Mouse (Mus musculus) limb, embryonic 11.5 days (tissue): ENCODE data around the gene Hoxa10. TPM values are rescaled to one million over a fixed set of nuclear protein-coding genes. Genes with fewer than 3 reads are reported as not detected.

Experiments
- ATAC-seq: fragments of 200-750 bp; cut with Nextera tagmentation; 2 replicates; pipeline ENCODE4 v1.8.0; 2017; ENCODE audit warnings: low read depth; ENCODE audit not compliant: insufficient number of reproducible peaks, low FRiP score, low TSS enrichment
- DNase-seq: peaks from one replicate; pipeline ENCODE4 v3.0.0-alpha.2; 2015; ENCODE audit warnings: low spot score
- H3K27ac ChIP-seq: fragments of 300-500 bp; sonication (generic); replicated peaks from 2 replicates; pipeline ENCODE4 v1.5.1; 2014; ENCODE audit warnings: low read depth, mild to moderate bottlenecking, low read length
- H3K27me3 ChIP-seq: fragments of 300-500 bp; sonication (generic); 2 replicates; pipeline ENCODE4 v1.6.1; 2014; ENCODE audit warnings: mild to moderate bottlenecking, low read length, mixed read lengths; ENCODE audit not compliant: control insufficient read depth, insufficient read depth
- H3K36me3 ChIP-seq: fragments of 300-500 bp; sonication (generic); 2 replicates; pipeline ENCODE4 v1.6.1; 2014; ENCODE audit warnings: mild to moderate bottlenecking, low read length, moderate library complexity, mixed read lengths; ENCODE audit not compliant: control insufficient read depth, insufficient read depth
- H3K4me1 ChIP-seq: fragments of 300-500 bp; sonication (generic); 2 replicates; pipeline ENCODE4 v1.6.1; 2014; ENCODE audit warnings: low read length, mixed read lengths; ENCODE audit not compliant: control insufficient read depth, insufficient read depth
- H3K4me2 ChIP-seq: fragments of 300-500 bp; sonication (generic); 2 replicates; pipeline ENCODE4 v1.6.1; 2014; ENCODE audit warnings: low read depth, mild to moderate bottlenecking, moderate library complexity; ENCODE audit not compliant: severe bottlenecking
- H3K4me3 ChIP-seq: fragments of 300-500 bp; sonication (generic); 2 replicates; pipeline ENCODE4 v1.5.1; 2014; ENCODE audit warnings: low read depth, low read length
- H3K9ac ChIP-seq: fragments of 300-500 bp; sonication (generic); 2 replicates; pipeline ENCODE4 v1.6.1; 2014; ENCODE audit warnings: mild to moderate bottlenecking, low read length
- H3K9me3 ChIP-seq: fragments of 300-500 bp; sonication (generic); 2 replicates; pipeline ENCODE4 v1.6.1; 2016; ENCODE audit warnings: low read length; ENCODE audit not compliant: control insufficient read depth
- WGBS: fragments of 180-500 bp; shearing (Covaris S2); extraction: QIAGEN DNeasy Blood & Tissue Kit; methylation state at CpG from one replicate; pipeline ENCODE4 v1.1.7; 2014; 5-methylcytosine and 5-hydroxymethylcytosine counted together
- polyA plus RNA-seq: library from polyadenylated mRNA; unstranded; fragments of >200 nt; fragmentation: Nextera tagmentation; extraction: Ambion mirVana; gene quantifications from 2 replicates; pipeline ENCODE4 v1.2.1, GENCODE M21; 2014

Gene Hoxa10
- polyA plus RNA-seq, 1 experiment from 2014 or later = 278 TPM

DNA sequence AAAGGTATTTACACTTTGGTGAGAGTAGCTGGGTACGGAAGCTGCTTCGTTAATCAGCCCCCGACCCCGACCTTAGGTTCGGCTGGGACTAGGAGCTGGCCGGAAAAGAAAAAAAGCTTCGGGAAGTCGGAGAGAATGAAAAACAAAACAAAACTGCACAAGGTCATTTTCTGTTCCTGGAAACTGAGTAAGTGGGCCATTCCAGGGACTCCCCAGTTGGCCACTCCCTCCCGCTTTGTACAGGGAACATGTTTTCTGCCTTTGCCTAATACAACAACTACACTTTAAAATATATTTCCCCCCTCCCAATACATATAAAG is 26.0 kb upstream of the Hoxa10 start:
- H3K27ac ChIP-seq = peak overlapping the region; percentile 11; the same call in 1 of the 2 replicates
- DNase-seq (no peak), ATAC-seq (no peak)
- no peaks in the 10 kb centered on the region for H3K9me3 ChIP-seq
- H3K4me2 ChIP-seq = peak overlapping the region; percentile 62
- H3K9ac ChIP-seq = peak overlapping the region; percentile 93
- H3K27me3 ChIP-seq = peaks cover 67% of the 10 kb centered on the region
- under 1% methylated on average over 9 of the region's 9 CpGs for WGBS
- no peaks in the 10 kb centered on the region for H3K36me3 ChIP-seq
- peaks cover 13% of the 10 kb centered on the region; the same call in 1 of the 2 replicates for H3K4me1 ChIP-seq
- peak overlapping the region; percentile 69 for H3K4me3 ChIP-seq

DNA sequence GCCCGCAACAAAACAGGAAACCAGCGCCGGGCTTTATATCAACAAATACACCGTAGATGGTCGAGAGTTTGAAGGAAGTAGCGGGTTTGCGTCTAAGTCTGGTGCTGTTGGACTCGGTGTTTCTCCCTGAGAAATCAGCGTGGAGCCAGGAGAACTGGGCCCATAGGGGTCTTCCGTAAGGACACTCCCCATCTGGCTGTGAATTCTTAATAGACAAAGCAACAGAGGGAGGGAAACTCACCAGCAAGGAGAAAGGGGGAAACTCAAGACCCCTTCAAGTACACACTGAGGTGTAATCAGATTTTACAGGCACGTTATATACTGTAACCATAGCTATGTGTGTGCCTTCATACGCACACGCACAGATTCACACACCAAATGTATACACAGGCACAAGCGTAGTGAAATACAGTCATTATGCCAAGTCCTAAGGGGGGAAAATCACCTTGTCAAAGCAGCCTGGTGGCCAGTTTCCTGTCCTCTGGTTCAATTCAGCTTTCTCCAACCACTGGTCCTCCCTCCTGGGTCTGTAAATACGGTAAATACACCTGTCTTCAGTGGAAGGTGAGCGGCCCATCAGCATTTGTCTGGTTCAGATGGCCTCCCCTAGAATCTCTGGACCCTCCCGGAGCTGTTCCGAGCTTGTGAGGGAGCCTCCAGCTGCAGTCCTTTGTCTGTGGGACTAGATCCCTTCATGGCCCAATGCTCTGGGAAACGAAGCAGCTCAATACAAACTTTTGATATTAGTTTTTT is 25.4 kb upstream of the Hoxa10 start:
- Histone ChIP-seq H3K4me2 (peak overlapping the region; percentile 62), H3K27me3 (peaks cover 68% of the 10 kb centered on the region), H3K9me3 (no peaks in the 10 kb centered on the region), H3K27ac (peak overlapping the region; percentile 32), H3K9ac (peak overlapping the region; percentile 93), H3K36me3 (no peaks in the 10 kb centered on the region), H3K4me3 (peak overlapping the region; percentile 69), H3K4me1 (peaks cover 15% of the 10 kb centered on the region; the same call in 1 of the 2 replicates)
- DNase-seq (peak; percentile 71), ATAC-seq (no peak)
- 2% methylated on average over 19 of the region's 19 CpGs for WGBS

DNA sequence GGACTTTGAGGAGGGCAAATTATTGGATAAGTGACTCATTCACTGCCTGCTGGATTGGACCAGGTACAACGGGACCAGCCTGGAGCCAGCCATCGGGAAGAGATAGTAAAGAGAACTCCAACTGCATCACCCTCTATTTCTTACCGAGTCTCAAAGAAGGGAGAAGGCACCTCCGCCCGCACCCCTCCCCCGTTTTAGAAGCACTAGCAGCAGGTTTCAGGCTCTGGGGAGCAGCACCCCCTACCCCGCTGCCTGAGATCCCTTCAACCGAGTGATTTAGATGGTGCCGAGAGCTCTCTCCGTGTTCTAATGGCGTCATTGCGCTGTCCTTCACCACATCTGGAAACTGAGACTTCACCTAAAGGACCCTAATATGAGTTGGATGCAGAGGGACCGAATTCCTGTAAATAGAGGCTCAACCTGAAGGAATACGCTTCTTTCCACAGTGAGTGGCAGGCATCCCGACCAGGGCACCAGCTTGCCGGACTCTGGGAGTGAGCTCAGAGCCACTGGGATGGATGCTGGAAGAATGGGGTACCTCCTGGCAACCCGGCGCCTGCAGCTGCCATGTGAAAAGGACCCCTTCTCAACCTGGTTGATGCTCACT is 24.8 kb upstream of the Hoxa10 start:
- H3K4me2 ChIP-seq = peak overlapping the region; percentile 62
- H3K9ac ChIP-seq = peak overlapping the region; percentile 93
- peak overlapping the region; percentile 32; the same call in 1 of the 2 replicates for H3K27ac ChIP-seq
- ATAC-seq (no peak), DNase-seq (peak; percentile 64)
- no peaks in the 10 kb centered on the region for H3K9me3 ChIP-seq
- H3K27me3 ChIP-seq = peaks cover 64% of the 10 kb centered on the region
- WGBS = under 1% methylated on average over 18 of the region's 18 CpGs
- no peaks in the 10 kb centered on the region for H3K36me3 ChIP-seq
- peak overlapping the region; percentile 69 for H3K4me3 ChIP-seq
- peaks cover 15% of the 10 kb centered on the region; the same call in 1 of the 2 replicates for H3K4me1 ChIP-seq

DNA sequence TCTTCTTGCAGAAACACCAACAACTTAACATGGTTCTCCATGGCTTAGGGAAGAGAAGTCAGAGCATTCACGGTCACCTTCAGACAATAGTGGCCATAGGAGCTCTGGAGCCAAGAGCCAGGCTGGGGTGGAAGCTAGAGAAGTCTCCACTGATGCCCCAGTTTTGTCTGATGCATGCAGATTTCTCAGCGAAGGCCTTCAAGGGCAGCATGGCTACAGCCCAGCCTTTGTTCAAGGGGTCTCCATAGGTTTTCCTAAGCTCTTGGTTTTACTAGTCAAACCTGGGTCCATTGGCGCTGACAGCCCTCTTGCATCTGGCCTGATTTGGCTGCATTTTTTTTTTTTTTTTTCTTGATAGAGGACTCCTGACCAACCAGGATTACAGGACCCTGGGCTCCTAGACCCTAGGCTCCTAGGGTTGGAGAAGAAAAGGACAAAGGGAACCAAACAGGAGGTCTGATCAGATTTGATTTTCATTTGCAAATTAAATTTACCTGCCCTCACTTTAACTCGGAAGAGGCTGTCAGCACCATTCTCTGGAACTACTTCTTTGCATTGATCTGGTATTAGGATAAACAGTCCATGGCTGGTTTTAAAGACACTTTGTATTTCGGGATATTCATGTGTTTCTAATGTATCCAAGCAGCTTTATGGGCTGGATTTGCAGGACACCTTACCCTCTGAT is 23.6 kb upstream of the Hoxa10 start:
- no peaks in the 10 kb centered on the region for H3K36me3 ChIP-seq
- H3K4me2 ChIP-seq = peak overlapping the region; percentile 62
- 5% methylated on average over 5 of the region's 5 CpGs for WGBS
- ATAC-seq (no peak), DNase-seq (peak; percentile 60)
- peak overlapping the region; percentile 69 for H3K4me3 ChIP-seq
- peak overlapping the region; percentile 93 for H3K9ac ChIP-seq
- peaks cover 60% of the 10 kb centered on the region for H3K27me3 ChIP-seq
- H3K9me3 ChIP-seq = no peaks in the 10 kb centered on the region
- 0 out of 2 replicates have a peak, but pooled peaks cover 9% of the 10 kb centered on the region for H3K4me1 ChIP-seq
- peak overlapping the region; percentile 42; the same call in 1 of the 2 replicates for H3K27ac ChIP-seq

DNA sequence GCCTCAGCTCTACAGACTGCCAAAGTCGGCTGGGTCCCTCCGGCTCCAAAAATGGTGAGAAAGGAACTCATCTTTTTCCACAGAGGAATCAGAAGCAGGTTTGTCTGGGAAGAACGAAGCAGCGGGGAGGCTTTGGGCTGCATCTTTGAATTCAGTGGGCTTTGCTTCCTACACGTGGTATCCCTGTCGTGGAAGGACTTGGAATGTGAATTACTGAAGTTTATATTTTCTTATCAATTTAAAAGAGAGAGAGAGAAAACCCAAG is 22.6 kb upstream of the Hoxa10 start:
- DNase-seq = no peak
- Histone ChIP-seq H3K4me3 (peak overlapping the region; percentile 69), H3K9me3 (no peaks in the 10 kb centered on the region), H3K27me3 (peaks cover 55% of the 10 kb centered on the region), H3K4me2 (peak overlapping the region; percentile 62), H3K27ac (peak overlapping the region; percentile 96), H3K36me3 (no peaks in the 10 kb centered on the region), H3K4me1 (0 out of 2 replicates have a peak, but pooled peaks cover 9% of the 10 kb centered on the region), H3K9ac (peak overlapping the region; percentile 93)
- WGBS = 2% methylated on average over 6 of the region's 6 CpGs
- no peak for ATAC-seq

DNA sequence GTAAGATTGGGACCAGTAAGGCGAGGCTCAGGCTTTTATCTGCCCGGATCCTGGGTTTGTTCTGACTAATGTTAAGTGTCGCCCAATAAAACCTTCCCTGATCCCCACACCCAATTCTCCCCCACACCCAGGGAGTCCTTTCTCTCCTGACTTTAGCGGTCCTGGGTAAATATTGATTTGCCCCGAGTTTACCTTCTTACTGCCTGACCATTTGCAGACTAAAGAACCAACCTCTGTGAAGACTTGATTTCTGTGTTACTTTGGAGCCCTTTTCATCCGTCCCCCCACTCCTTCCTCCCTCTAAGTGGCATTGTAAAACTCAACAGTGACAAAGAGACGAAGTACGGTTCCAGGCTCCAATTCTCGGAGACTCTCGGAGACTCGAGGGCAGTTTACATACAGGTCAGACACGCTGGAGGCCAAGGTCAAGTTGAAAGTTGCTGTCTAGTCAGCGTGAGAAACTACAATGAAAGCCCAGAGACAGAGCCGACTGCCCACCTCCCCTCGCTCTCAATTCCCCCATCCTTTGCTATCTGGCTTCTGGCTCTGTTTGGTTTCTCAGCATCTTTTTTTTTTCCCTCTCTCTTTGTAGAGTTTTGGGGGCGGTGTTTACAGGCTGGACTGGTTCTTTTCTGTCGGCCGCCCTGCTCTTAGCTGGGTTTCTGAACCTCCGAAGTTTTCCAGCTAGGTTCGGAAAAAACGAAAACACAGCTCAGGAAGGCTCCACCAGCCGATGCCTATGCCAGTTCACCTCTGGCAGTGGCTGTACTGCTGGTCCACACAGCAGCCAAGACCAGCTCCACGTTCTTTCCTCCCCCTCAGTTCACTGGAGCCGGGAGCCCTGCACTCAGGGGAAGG is 22.0 kb upstream of the Hoxa10 start:
- DNase-seq (peak; percentile 72), ATAC-seq (no peak)
- H3K9me3 ChIP-seq = no peaks in the 10 kb centered on the region
- 0 out of 2 replicates have a peak, but pooled peaks cover 9% of the 10 kb centered on the region for H3K4me1 ChIP-seq
- peaks cover 51% of the 10 kb centered on the region for H3K27me3 ChIP-seq
- H3K27ac ChIP-seq = peak overlapping the region; percentile 96
- peak overlapping the region; percentile 69 for H3K4me3 ChIP-seq
- peak overlapping the region; percentile 62 for H3K4me2 ChIP-seq
- H3K36me3 ChIP-seq = no peaks in the 10 kb centered on the region
- H3K9ac ChIP-seq = peak overlapping the region; percentile 93
- WGBS = under 1% methylated on average over 24 of the region's 24 CpGs

DNA sequence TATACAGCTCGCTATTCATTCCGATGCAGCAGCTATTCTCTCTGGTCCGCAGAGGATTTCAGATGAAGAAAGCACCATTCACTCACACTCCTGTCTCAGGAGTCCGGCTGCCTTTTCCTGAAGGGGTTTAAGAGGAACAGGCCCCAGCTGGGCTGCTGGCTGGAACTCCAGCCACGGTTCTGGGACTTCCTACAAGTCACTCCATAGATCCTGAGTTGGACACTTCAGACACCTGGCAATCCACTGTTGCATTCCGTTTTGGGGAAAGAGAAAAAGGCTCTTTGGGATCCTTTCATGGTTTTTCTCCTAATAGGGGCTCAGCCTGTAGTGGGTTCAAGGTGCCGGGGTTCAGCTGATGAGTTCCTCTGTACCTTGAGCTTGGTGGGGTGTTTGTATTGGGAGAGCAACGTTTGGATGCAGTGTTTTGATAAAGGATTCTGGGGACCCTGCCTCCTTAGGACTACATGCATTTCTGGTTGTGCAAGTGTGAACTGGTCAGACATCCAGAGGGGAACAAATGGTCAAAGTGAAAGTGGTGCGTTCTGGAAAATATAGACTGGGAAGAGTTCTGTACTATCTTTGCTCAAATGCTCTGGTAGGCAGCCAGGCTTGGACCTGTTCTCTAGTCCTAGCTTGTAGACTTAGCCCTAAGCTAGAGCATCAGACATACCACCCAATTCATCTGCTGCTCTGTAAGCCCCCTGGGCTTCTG is 21.3 kb upstream of the Hoxa10 start:
- H3K27me3 ChIP-seq = peaks cover 51% of the 10 kb centered on the region
- 0 out of 2 replicates have a peak, but pooled peaks cover 9% of the 10 kb centered on the region for H3K4me1 ChIP-seq
- H3K4me2 ChIP-seq = peak overlapping the region; percentile 62
- no peaks in the 10 kb centered on the region for H3K36me3 ChIP-seq
- H3K9ac ChIP-seq = peak overlapping the region; percentile 93
- DNase-seq (peak; percentile 69), ATAC-seq (no peak)
- 2% methylated on average over 9 of the region's 9 CpGs for WGBS
- H3K27ac ChIP-seq = peak overlapping the region; percentile 96
- H3K4me3 ChIP-seq = peak overlapping the region; percentile 69
- no peaks in the 10 kb centered on the region for H3K9me3 ChIP-seq
